Mouse (Mus musculus): ENCODE measurements at regions not wholly inside any gene's neighbourhood (a gene's known extent, or its start where the extent isn't known, plus 50 kb on each side); places are given as distances from the start of the nearest gene placed in this dataset.

- no peak overlapping the region for H3K4me3 ChIP-seq
- 50% methylated on average over 2 of the region's 2 CpGs for WGBS
- H3K4me1 ChIP-seq = peaks cover 9% of the 10 kb centered on the region; the same call in 1 of the 2 replicates
- H3K9ac ChIP-seq = no peak overlapping the region
- no peak overlapping the region for H3K4me2 ChIP-seq (replicated peaks)
- H3K27me3 ChIP-seq = no peaks in the 10 kb centered on the region
- ATAC-seq (ENCODE audit: low FRiP score, low read depth) = no peak
- H3K36me3 ChIP-seq = no peaks in the 10 kb centered on the region
- no peak overlapping the region for H3K27ac ChIP-seq
- H3K9me3 ChIP-seq = no peaks in the 10 kb centered on the region
These were observed 261.9 kb downstream of the Cd83 start for GRCm38 (mm10) chr13:44046436-44046835.

DNA sequence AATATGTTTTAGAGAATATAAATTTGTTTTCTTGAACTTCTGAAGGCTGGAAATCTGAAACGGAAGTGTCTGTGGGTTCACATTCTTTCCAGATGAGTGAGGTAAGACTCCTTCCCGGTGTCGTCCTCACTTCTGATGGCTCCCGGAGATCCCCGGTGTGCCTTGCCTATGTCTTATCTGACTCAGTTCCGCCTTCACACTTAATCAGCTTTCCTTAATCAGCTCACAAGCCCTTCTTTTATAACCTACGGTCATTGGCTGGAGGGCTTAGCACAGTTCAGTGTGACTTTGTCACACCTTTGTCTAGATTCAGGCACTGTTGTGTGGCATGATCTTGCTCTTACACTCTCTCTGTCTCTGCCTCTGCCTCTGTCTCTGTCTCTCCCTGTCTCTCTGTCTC, 269.6 kb downstream of the Cd83 start:
- Histone ChIP-seq H3K4me2 (replicated peaks) (no peak overlapping the region), H3K4me1 (peaks cover 23% of the 10 kb centered on the region), H3K36me3 (no peaks in the 10 kb centered on the region), H3K9ac (no peak overlapping the region), H3K27me3 (0 out of 2 replicates have a peak, but pooled peaks cover 3% of the 10 kb centered on the region), H3K4me3 (no peak overlapping the region), H3K27ac (no peak overlapping the region), H3K9me3 (no peaks in the 10 kb centered on the region)
- WGBS = 69% methylated on average over 7 of the region's 7 CpGs
- no peak for ATAC-seq (ENCODE audit: low FRiP score, low read depth)

- Histone ChIP-seq H3K27ac (no peak overlapping the region; the same call in 1 of the 2 replicates), H3K9ac (no peak overlapping the region), H3K36me3 (no peaks in the 10 kb centered on the region), H3K4me1 (peaks cover 23% of the 10 kb centered on the region), H3K27me3 (0 out of 2 replicates have a peak, but pooled peaks cover 3% of the 10 kb centered on the region), H3K4me2 (replicated peaks) (peak overlapping the region; percentile 27), H3K9me3 (no peaks in the 10 kb centered on the region), H3K4me3 (no peak overlapping the region)
- 38% methylated on average over 20 of the region's 20 CpGs for WGBS
- ATAC-seq (ENCODE audit: low FRiP score, low read depth) = peak; percentile 71
These were observed 271.3 kb downstream of the Cd83 start for GRCm38 (mm10) chr13:44055573-44056491.

- Histone ChIP-seq H3K4me1 (peaks cover 23% of the 10 kb centered on the region), H3K4me3 (no peak overlapping the region), H3K36me3 (no peaks in the 10 kb centered on the region), H3K27ac (no peak overlapping the region), H3K9me3 (no peaks in the 10 kb centered on the region), H3K27me3 (0 out of 2 replicates have a peak, but pooled peaks cover 3% of the 10 kb centered on the region), H3K4me2 (replicated peaks) (peak overlapping the region; percentile 27; the same call in 1 of the 2 replicates), H3K9ac (no peak overlapping the region)
- ATAC-seq (ENCODE audit: low FRiP score, low read depth) = no peak
- WGBS = 60% methylated on average over 9 of the region's 9 CpGs
These were observed 272.1 kb downstream of the Cd83 start for GRCm38 (mm10) chr13:44056716-44057115.

- Histone ChIP-seq H3K27ac (no peak overlapping the region), H3K4me3 (no peak overlapping the region), H3K36me3 (no peaks in the 10 kb centered on the region), H3K4me1 (peaks cover 31% of the 10 kb centered on the region), H3K9ac (no peak overlapping the region), H3K9me3 (no peaks in the 10 kb centered on the region), H3K4me2 (replicated peaks) (no peak overlapping the region), H3K27me3 (0 out of 2 replicates have a peak, but pooled peaks cover 3% of the 10 kb centered on the region)
- ATAC-seq (ENCODE audit: low FRiP score, low read depth) = no peak
- 95% methylated on average over 5 of the region's 5 CpGs for WGBS
These were observed 273.0 kb downstream of the Cd83 start for GRCm38 (mm10) chr13:44057542-44057941.

- no peak overlapping the region for H3K27ac ChIP-seq
- H3K4me3 ChIP-seq = no peak overlapping the region
- WGBS = 83% methylated on average over 2 of the region's 2 CpGs
- no peak for ATAC-seq (ENCODE audit: low FRiP score, low read depth)
- no peak overlapping the region for H3K4me2 ChIP-seq (replicated peaks)
- peaks cover 31% of the 10 kb centered on the region for H3K4me1 ChIP-seq
- H3K36me3 ChIP-seq = no peaks in the 10 kb centered on the region
- H3K27me3 ChIP-seq = no peaks in the 10 kb centered on the region
- no peak overlapping the region for H3K9ac ChIP-seq
- no peaks in the 10 kb centered on the region for H3K9me3 ChIP-seq
These were observed 273.7 kb downstream of the Cd83 start for GRCm38 (mm10) chr13:44058277-44058676.

DNA sequence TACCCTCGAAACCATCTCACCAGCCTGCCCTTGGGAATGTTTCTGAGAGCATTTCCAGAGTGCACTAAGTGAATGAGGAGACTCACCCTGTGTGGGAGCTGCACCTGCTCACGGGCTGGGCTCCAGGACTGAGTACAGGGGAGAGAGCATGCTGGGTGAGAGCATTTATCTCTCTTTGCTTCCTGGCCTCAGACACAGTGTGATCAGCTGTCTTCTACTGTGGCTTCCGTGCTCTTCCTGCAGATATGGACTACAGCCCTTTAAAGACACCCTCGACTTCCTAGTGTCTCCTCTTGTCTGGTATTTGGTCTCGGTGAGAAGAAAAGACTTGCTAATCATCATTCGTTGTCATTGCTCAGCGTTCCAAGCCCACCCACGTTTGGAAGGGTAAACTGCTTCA, 274.9 kb downstream of the Cd83 start:
- no peaks in the 10 kb centered on the region for H3K36me3 ChIP-seq
- H3K9me3 ChIP-seq = no peaks in the 10 kb centered on the region
- WGBS = 78% methylated on average over 8 of the region's 8 CpGs
- no peak overlapping the region for H3K9ac ChIP-seq
- ATAC-seq (ENCODE audit: low FRiP score, low read depth) = no peak
- no peak overlapping the region for H3K27ac ChIP-seq
- H3K27me3 ChIP-seq = no peaks in the 10 kb centered on the region
- no peak overlapping the region for H3K4me2 ChIP-seq (replicated peaks)
- peaks cover 31% of the 10 kb centered on the region for H3K4me1 ChIP-seq
- no peak overlapping the region for H3K4me3 ChIP-seq

DNA sequence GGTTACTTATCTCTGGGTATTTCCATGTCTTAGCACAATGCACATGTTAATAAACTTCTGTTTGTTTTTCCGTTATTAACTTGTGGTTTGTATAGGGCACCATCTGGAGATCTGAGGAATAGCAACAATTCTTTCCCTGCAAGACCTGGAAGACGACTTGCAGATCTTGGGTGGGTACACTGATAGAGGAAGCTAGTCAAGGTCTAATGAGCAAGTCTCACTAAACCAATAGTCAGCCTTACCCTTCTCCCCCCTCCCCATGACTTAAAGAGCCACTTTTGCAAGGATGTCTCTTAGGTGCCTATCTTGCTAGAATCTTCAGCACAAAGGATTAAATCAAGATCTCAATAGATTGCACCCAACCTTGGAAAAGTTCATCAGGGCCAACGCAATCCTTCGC, 276.7 kb downstream of the Cd83 start:
- Histone ChIP-seq H3K36me3 (no peaks in the 10 kb centered on the region), H3K9me3 (no peaks in the 10 kb centered on the region), H3K9ac (no peak overlapping the region)

GRCm38 (mm10) chr13:44061721-44062300, 277.2 kb downstream of the Cd83 start:
- Histone ChIP-seq H3K4me3 (no peak overlapping the region), H3K27ac (peak overlapping the region; percentile 44; the same call in 1 of the 2 replicates), H3K9me3 (no peaks in the 10 kb centered on the region), H3K36me3 (no peaks in the 10 kb centered on the region), H3K4me2 (replicated peaks) (no peak overlapping the region), H3K9ac (no peak overlapping the region), H3K4me1 (peaks cover 21% of the 10 kb centered on the region), H3K27me3 (peaks cover 5% of the 10 kb centered on the region; the same call in 1 of the 2 replicates)
- 38% methylated on average over 7 of the region's 7 CpGs for WGBS
- ATAC-seq (ENCODE audit: low FRiP score, low read depth) = no peak

More for the DNA sequence above, 276.7 kb downstream of the Cd83 start:
- Histone ChIP-seq H3K4me2 (replicated peaks) (no peak overlapping the region), H3K27ac (no peak overlapping the region), H3K27me3 (no peaks in the 10 kb centered on the region; the same call in 1 of the 2 replicates), H3K4me1 (peaks cover 26% of the 10 kb centered on the region), H3K4me3 (no peak overlapping the region)
- ATAC-seq (ENCODE audit: low FRiP score, low read depth) = no peak
- 82% methylated on average over 4 of the region's 4 CpGs for WGBS

- H3K4me3 ChIP-seq = no peak overlapping the region
- peaks cover 20% of the 10 kb centered on the region for H3K4me1 ChIP-seq
- H3K4me2 ChIP-seq (replicated peaks) = no peak overlapping the region
- H3K9me3 ChIP-seq = no peaks in the 10 kb centered on the region
- H3K27ac ChIP-seq = no peak overlapping the region
- 85% methylated on average over 8 of the region's 8 CpGs for WGBS
- no peak overlapping the region for H3K9ac ChIP-seq
- peaks cover 5% of the 10 kb centered on the region; the same call in 1 of the 2 replicates for H3K27me3 ChIP-seq
- no peak for ATAC-seq (ENCODE audit: low FRiP score, low read depth)
- H3K36me3 ChIP-seq = no peaks in the 10 kb centered on the region
These were observed 278.7 kb downstream of the Cd83 start for GRCm38 (mm10) chr13:44063317-44063716.

DNA sequence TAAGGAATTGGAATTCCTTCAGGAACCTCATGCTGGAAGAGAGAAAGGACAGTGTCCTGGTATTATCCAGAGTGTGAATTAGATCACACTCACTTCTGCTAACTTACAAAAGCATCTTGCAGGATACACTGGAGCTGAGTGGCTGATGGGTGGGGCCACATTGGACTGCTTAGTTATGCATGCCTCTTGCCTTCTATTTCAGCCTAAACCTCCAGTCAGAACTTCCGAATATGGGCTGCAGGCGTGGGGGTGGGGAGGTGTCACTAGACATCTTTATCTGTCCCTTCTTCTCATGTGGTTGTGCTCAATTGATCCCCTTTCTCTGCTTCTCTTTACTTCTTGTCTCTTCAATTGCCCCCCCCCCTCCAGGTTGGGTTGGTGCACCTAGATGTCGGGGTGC, 279.5 kb downstream of the Cd83 start:
- WGBS = 76% methylated on average over 3 of the region's 3 CpGs
- no peak overlapping the region for H3K4me3 ChIP-seq
- peaks cover 5% of the 10 kb centered on the region; the same call in 1 of the 2 replicates for H3K27me3 ChIP-seq

DNA sequence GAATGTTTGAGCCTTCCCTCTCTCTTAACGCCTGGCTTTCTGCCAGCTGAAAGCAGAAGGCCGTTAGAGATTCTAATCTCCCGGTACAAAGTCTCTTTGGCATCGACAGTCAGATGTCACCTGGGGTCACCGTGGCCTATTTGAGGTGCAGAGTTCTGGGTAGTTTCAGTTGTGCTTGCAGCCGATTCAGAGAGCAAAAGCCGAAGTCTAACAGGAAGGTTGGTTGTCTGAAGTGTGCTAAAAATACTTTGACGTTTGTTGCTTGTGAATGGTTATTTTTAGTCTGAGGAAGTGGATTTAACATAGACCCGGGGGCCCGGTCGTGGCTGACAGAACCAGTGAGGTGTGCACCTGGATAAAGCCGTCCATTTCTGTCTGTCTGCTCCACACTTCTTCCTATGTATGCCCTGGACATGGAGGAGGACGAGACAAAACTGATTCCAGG, 281.2 kb downstream of the Cd83 start:
- 39% methylated on average over 13 of the region's 13 CpGs for WGBS
- no peaks in the 10 kb centered on the region for H3K36me3 ChIP-seq
- no peak overlapping the region for H3K4me3 ChIP-seq
- H3K27ac ChIP-seq = no peak overlapping the region
- H3K4me2 ChIP-seq (replicated peaks) = no peak overlapping the region
- H3K27me3 ChIP-seq = peaks cover 5% of the 10 kb centered on the region; the same call in 1 of the 2 replicates
- no peak for ATAC-seq (ENCODE audit: low FRiP score, low read depth)
- H3K9me3 ChIP-seq = no peaks in the 10 kb centered on the region
- peaks cover 20% of the 10 kb centered on the region for H3K4me1 ChIP-seq
- H3K9ac ChIP-seq = no peak overlapping the region

More for the DNA sequence above, 279.5 kb downstream of the Cd83 start:
- Histone ChIP-seq H3K4me1 (peaks cover 20% of the 10 kb centered on the region), H3K9me3 (no peaks in the 10 kb centered on the region), H3K4me2 (replicated peaks) (no peak overlapping the region), H3K36me3 (no peaks in the 10 kb centered on the region), H3K27ac (no peak overlapping the region), H3K9ac (no peak overlapping the region)
- ATAC-seq (ENCODE audit: low FRiP score, low read depth) = no peak
